In the genomic region with DNA sequence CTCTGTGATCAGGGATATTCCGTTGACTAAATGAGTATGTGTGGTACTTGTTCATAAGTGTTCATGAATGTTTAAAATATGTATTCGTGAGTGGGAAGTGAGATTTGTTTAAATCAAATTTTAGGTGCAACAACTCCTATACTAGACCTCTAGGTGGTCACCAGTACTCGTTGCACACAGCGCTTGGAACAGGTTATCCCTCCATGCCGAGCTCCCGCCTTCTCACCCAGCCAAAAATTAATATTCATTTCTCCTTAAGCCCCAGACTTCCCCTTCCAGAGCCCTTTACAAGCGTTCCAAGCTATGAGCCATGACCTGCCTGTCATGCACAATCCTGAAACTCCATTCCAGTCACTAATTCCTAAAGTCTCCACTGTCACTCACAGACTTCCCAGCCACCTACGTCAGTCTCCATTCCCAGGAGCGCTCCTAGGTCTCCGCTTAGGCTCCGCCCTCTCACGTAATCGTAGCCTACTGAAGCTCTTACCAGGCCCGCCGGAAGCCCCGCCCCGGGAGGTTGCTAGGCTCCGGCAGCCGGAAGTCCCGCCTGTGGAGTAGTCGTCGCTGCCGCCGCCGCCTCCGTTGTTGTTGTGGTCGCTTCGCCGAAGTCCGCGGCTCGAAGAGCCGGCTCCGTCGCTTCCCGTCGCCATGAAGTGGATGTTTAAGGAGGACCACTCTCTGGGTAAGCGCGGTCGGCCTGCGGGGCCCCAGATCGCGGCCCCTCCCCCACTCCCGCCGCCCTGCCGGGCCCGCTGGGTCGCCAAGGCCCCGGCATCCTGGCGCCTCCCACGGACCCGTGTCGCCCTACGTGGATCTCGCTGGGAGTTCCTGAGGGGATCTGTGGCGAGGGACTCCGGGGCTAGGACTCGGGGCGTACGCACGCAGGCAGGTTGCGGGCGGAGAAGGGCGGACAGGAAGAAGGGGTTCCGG, we compare ENCODE assay signal across 7 mouse cellular contexts. TPM values are rescaled to one million over a fixed set of nuclear protein-coding genes. Genes with fewer than 3 reads are reported as not detected.
DNase-seq lines count a peak whose midpoint lies in the region; ATAC-seq and TF ChIP-seq lines count a peak whose summit lies in the region.

A gene (plus strand): TSS at position 533 of the 930 bp plus-strand sequence.

- peak; percentile 75 for TF ChIP-seq POLR2A in small intestine, adult 2 months (IDR thresholded peaks at IDR 0.05; ENCODE audit: low read depth, low read length)

- H3K36me3 ChIP-seq in embryonic facial prominence, embryonic 10.5 days (replicated peaks), result peaks cover 37% of the 10 kb centered on the region
- peaks cover 21% of the 10 kb centered on the region for H3K36me3 ChIP-seq in intestine, postnatal 0 days (ENCODE audit: control insufficient read depth, insufficient read depth)
- peaks cover 35% of the 10 kb centered on the region for H3K36me3 ChIP-seq in midbrain, embryonic 12.5 days
- H3K36me3 ChIP-seq in small intestine, adult 2 months (ENCODE audit: control insufficient read depth, insufficient read depth, low read length), result peaks cover 17% of the 10 kb centered on the region

- peak within 1 kb of the TSS; percentile 100 for H3K4me3 ChIP-seq in embryonic facial prominence, embryonic 10.5 days
- peak within 1 kb of the TSS; percentile 64 for H3K4me3 ChIP-seq in intestine, postnatal 0 days (ENCODE audit: low read depth, low read length)
- H3K4me3 ChIP-seq in midbrain, embryonic 12.5 days, result peak within 1 kb of the TSS; percentile 99
- peak within 1 kb of the TSS; percentile 88 for H3K4me3 ChIP-seq in small intestine, adult 2 months (ENCODE audit: low read depth, low read length)

- no peaks in the 10 kb centered on the region for H3K9me3 ChIP-seq in embryonic facial prominence, embryonic 10.5 days
- no peaks in the 10 kb centered on the region for H3K9me3 ChIP-seq in intestine, postnatal 0 days (ENCODE audit: control insufficient read depth)
- no peaks in the 10 kb centered on the region for H3K9me3 ChIP-seq in midbrain, embryonic 12.5 days

- H3K9ac ChIP-seq in intestine, postnatal 0 days (ENCODE audit: low read depth, low read length), result peak within 1 kb of the TSS; percentile 70
- peak within 1 kb of the TSS; percentile 94 for H3K9ac ChIP-seq in midbrain, embryonic 12.5 days (replicated peaks)

- DNase-seq in adrenal gland, postnatal 10 days, result peak; percentile 98
- peak; percentile 98 for DNase-seq in embryonic facial prominence, embryonic 10.5 days (ENCODE audit: low spot score)
- peak; percentile 81 for DNase-seq in gonadal fat pad, adult 2 months (ENCODE audit: low read depth)
- peak; percentile 97 for DNase-seq in left cerebral cortex, postnatal 4 days

- H3K27me3 ChIP-seq in embryonic facial prominence, embryonic 10.5 days (replicated peaks; ENCODE audit: low read depth, poor library complexity, severe bottlenecking), result no peaks in the 10 kb centered on the region
- H3K27me3 ChIP-seq in intestine, postnatal 0 days (replicated peaks; ENCODE audit: control insufficient read depth, insufficient read depth, low read length), result no peaks in the 10 kb centered on the region
- H3K27me3 ChIP-seq in midbrain, embryonic 12.5 days, result no peaks in the 10 kb centered on the region
- H3K27me3 ChIP-seq in small intestine, adult 2 months (ENCODE audit: control insufficient read depth, insufficient read depth, low read length), result no peaks in the 10 kb centered on the region

- H3K4me2 ChIP-seq in intestine, postnatal 0 days (replicated peaks; ENCODE audit: low read depth), result peak within 1 kb of the TSS; percentile 85
- H3K4me2 ChIP-seq in midbrain, embryonic 12.5 days (replicated peaks), result peak within 1 kb of the TSS; percentile 93

- no peak; the same call in 1 of the 2 replicates for TF ChIP-seq CTCF in intestine, postnatal 0 days (IDR thresholded peaks at IDR 0.05; ENCODE audit: low read depth)
- peak; percentile 11; the same call in 1 of the 2 replicates for TF ChIP-seq CTCF in small intestine, adult 2 months (IDR thresholded peaks at IDR 0.05; ENCODE audit: extremely low read depth, insufficient read length, insufficient replicate concordance, low read depth, low read length)

- peak; percentile 93 for ATAC-seq in intestine, postnatal 0 days
- peak; percentile 98 for ATAC-seq in midbrain, embryonic 12.5 days (ENCODE audit: low FRiP score, low read depth)

- under 1% methylated on average over 65 of the region's 65 CpGs for WGBS in embryonic facial prominence, embryonic 10.5 days
- WGBS in intestine, postnatal 0 days, result under 1% methylated on average over 65 of the region's 65 CpGs
- under 1% methylated on average over 65 of the region's 65 CpGs for WGBS in midbrain, embryonic 12.5 days
- under 1% methylated on average over 65 of the region's 65 CpGs for WGBS in small intestine, adult 2 months

- H3K4me1 ChIP-seq in embryonic facial prominence, embryonic 10.5 days, result peaks cover 20% of the 10 kb centered on the region
- H3K4me1 ChIP-seq in intestine, postnatal 0 days (replicated peaks; ENCODE audit: control insufficient read depth, insufficient read depth, low read length), result no peaks in the 10 kb centered on the region; the same call in 1 of the 2 replicates
- peaks cover 18% of the 10 kb centered on the region for H3K4me1 ChIP-seq in midbrain, embryonic 12.5 days
- H3K4me1 ChIP-seq in small intestine, adult 2 months (ENCODE audit: control insufficient read depth, insufficient read depth, insufficient read length, low read length), result peaks cover 3% of the 10 kb centered on the region

- intact Hi-C loops in left cerebral cortex, postnatal 4 days (cut with DNase I), result no loop called here

- H3K27ac ChIP-seq in embryonic facial prominence, embryonic 10.5 days (replicated peaks), result peak within 1 kb of the TSS; percentile 90
- peak within 1 kb of the TSS; percentile 88 for H3K27ac ChIP-seq in intestine, postnatal 0 days (ENCODE audit: low read depth, low read length)
- H3K27ac ChIP-seq in midbrain, embryonic 12.5 days (replicated peaks), result peak within 1 kb of the TSS; percentile 78
- peak within 1 kb of the TSS; percentile 93 for H3K27ac ChIP-seq in small intestine, adult 2 months (ENCODE audit: insufficient read depth, low read depth, low read length)

RNA-seq across cellular contexts. Expression of the gene that starts here (rescaled TPM):
- total RNA-seq in adrenal gland, postnatal 10 days (2021), result 100 to 1,000 TPM; 119 to 121 TPM
- 186 and 194 TPM in 2 replicates for polyA plus RNA-seq in embryonic facial prominence, embryonic 10.5 days (2016; fragmentation: Nextera tagmentation; extraction: Ambion mirVana)
- polyA plus RNA-seq in gonadal fat pad, adult 2 months (2012; rRNA removed), result 60.3 and 71.0 TPM in 2 replicates
- polyA plus RNA-seq in intestine, postnatal 0 days (2015; fragmentation: Nextera tagmentation; extraction: Ambion mirVana), result 298 and 308 TPM in 2 replicates
- total RNA-seq in left cerebral cortex, postnatal 4 days (2021), result 100 to 1,000 TPM; 192 to 198 TPM
- polyA plus RNA-seq in midbrain, embryonic 12.5 days (2016; fragmentation: Nextera tagmentation; extraction: Ambion mirVana), result 351 and 359 TPM in 2 replicates
- polyA plus RNA-seq in small intestine, adult 2 months (2012; rRNA removed), result 10.2 and 14.1 TPM in 2 replicates

Comparison
In these comparisons a context has a peak if more than half of its experiments do, and no peak if none do; other contexts are left out.
1. Peak in every context shown above with its lines: DNase-seq, ATAC-seq, H3K4me3 ChIP-seq and H3K27ac ChIP-seq.